9 mouse cellular contexts compared by ENCODE assay signal in genomic region chr17:34653746-34654285, GRCm38 (mm10). TPM values are rescaled to one million over a fixed set of nuclear protein-coding genes. Genes with fewer than 3 reads are reported as not detected.
DNase-seq lines count a peak whose midpoint lies in the region; ATAC-seq lines count a peak whose summit lies in the region.
"Had no signal": no experiment of that assay in that cellular context is flagged by ENCODE, and none has a peak within 500 bp of the region (broad histone marks: within the 10 kb centered on the region; RNA-seq: fewer than 3 reads in every experiment).

No protein-coding gene starts in this region.

- DNase-seq in forebrain, embryonic 14.5 days (ENCODE audit: low spot score), result peak; percentile 66
- DNase-seq in midbrain, embryonic 10.5 days (ENCODE audit: low spot score), result peak; percentile 53
- peak; percentile 59 to 80 for DNase-seq in adrenal gland, postnatal 36 days
- peak; percentile 57 for DNase-seq in forelimb bud, embryonic 11.5 days (ENCODE audit: low read depth, low spot score)
- DNase-seq in layer of hippocampus, adult 11-12 months (ENCODE audit: low spot score), result no peak

- H3K9ac ChIP-seq in forebrain, embryonic 14.5 days (ENCODE audit: low read length), result no peak overlapping the region
- H3K9ac ChIP-seq in forebrain, embryonic 13.5 days, result no peak overlapping the region
- H3K9ac ChIP-seq in midbrain, embryonic 13.5 days (replicated peaks), result no peak overlapping the region
- H3K9ac ChIP-seq: hindbrain, embryonic 15.5 days had no signal

- 0 out of 2 replicates have a peak, but pooled peaks have one; percentile 4 for ATAC-seq in forebrain, embryonic 14.5 days
- ATAC-seq in forebrain, embryonic 13.5 days, result no peak
- ATAC-seq in midbrain, embryonic 13.5 days, result no peak
- 0 out of 2 replicates have a peak, but pooled peaks have one; percentile 23 for ATAC-seq in megakaryocyte-erythroid progenitor cell, adult 5-6 weeks (replicated peaks; ENCODE audit: low FRiP score, low TSS enrichment, poor library complexity, severe bottlenecking)

- WGBS in forebrain, embryonic 14.5 days, result 62% methylated on average over 9 of the region's 9 CpGs
- WGBS in forebrain, embryonic 13.5 days, result 65% methylated on average over 9 of the region's 9 CpGs
- WGBS in midbrain, embryonic 10.5 days, result 65% methylated on average over 9 of the region's 9 CpGs
- WGBS in midbrain, embryonic 13.5 days, result 66% methylated on average over 9 of the region's 9 CpGs

- no peak overlapping the region for H3K27ac ChIP-seq in forebrain, embryonic 14.5 days (ENCODE audit: low read depth, low read length)
- no peak overlapping the region for H3K27ac ChIP-seq in forebrain, embryonic 13.5 days
- no peak overlapping the region for H3K27ac ChIP-seq in midbrain, embryonic 10.5 days (replicated peaks)
- H3K27ac ChIP-seq in midbrain, embryonic 13.5 days, result no peak overlapping the region
- H3K27ac ChIP-seq: hindbrain, embryonic 15.5 days had no signal

- no peak overlapping the region for H3K4me3 ChIP-seq in forebrain, embryonic 14.5 days (ENCODE audit: low read depth, low read length)
- H3K4me3 ChIP-seq in forebrain, embryonic 13.5 days, result no peak overlapping the region
- H3K4me3 ChIP-seq in midbrain, embryonic 10.5 days, result no peak overlapping the region
- no peak overlapping the region for H3K4me3 ChIP-seq in midbrain, embryonic 13.5 days (replicated peaks)
- H3K4me3 ChIP-seq: hindbrain, embryonic 15.5 days had no signal

- H3K9me3 ChIP-seq in forebrain, embryonic 14.5 days (replicated peaks; ENCODE audit: control insufficient read depth, low read length), result no peaks in the 10 kb centered on the region
- H3K9me3 ChIP-seq in forebrain, embryonic 13.5 days (replicated peaks), result no peaks in the 10 kb centered on the region
- no peaks in the 10 kb centered on the region for H3K9me3 ChIP-seq in midbrain, embryonic 10.5 days (replicated peaks)
- H3K9me3 ChIP-seq in midbrain, embryonic 13.5 days, result no peaks in the 10 kb centered on the region
- H3K9me3 ChIP-seq: hindbrain, embryonic 15.5 days had no signal

- peaks cover 63% of the 10 kb centered on the region for H3K36me3 ChIP-seq in forebrain, embryonic 14.5 days (ENCODE audit: control insufficient read depth, insufficient read depth, low read length)
- H3K36me3 ChIP-seq in forebrain, embryonic 13.5 days (ENCODE audit: poor library complexity, severe bottlenecking), result peaks cover 66% of the 10 kb centered on the region
- H3K36me3 ChIP-seq in midbrain, embryonic 10.5 days, result peaks cover 69% of the 10 kb centered on the region
- peaks cover 61% of the 10 kb centered on the region for H3K36me3 ChIP-seq in midbrain, embryonic 13.5 days

- no peaks in the 10 kb centered on the region for H3K27me3 ChIP-seq in forebrain, embryonic 14.5 days (replicated peaks; ENCODE audit: control insufficient read depth, insufficient read depth, low read length)
- peaks cover 1% of the 10 kb centered on the region; the same call in 1 of the 2 replicates for H3K27me3 ChIP-seq in forebrain, embryonic 13.5 days
- H3K27me3 ChIP-seq in midbrain, embryonic 10.5 days (ENCODE audit: low read depth, poor library complexity, severe bottlenecking), result peaks cover 3% of the 10 kb centered on the region; the same call in 1 of the 2 replicates
- H3K27me3 ChIP-seq in midbrain, embryonic 13.5 days, result no peaks in the 10 kb centered on the region
- H3K27me3 ChIP-seq: hindbrain, embryonic 15.5 days had no signal

- H3K4me2 ChIP-seq in forebrain, embryonic 14.5 days (ENCODE audit: low read length), result no peak overlapping the region
- no peak overlapping the region for H3K4me2 ChIP-seq in forebrain, embryonic 13.5 days
- no peak overlapping the region for H3K4me2 ChIP-seq in midbrain, embryonic 13.5 days (replicated peaks)
- H3K4me2 ChIP-seq: hindbrain, embryonic 15.5 days had no signal

- H3K4me1 ChIP-seq in forebrain, embryonic 14.5 days (ENCODE audit: control insufficient read depth, insufficient read depth, low read length), result no peaks in the 10 kb centered on the region
- H3K4me1 ChIP-seq in forebrain, embryonic 13.5 days, result no peaks in the 10 kb centered on the region; the same call in 1 of the 2 replicates
- H3K4me1 ChIP-seq in midbrain, embryonic 10.5 days, result peaks cover 34% of the 10 kb centered on the region
- no peaks in the 10 kb centered on the region; the same call in 1 of the 2 replicates for H3K4me1 ChIP-seq in midbrain, embryonic 13.5 days (replicated peaks)

RNA-seq across cellular contexts. Expression of gene Atf6b, which starts 6.9 kb away (rescaled TPM):
- polyA plus RNA-seq in forebrain, embryonic 14.5 days (2014; fragmentation: Nextera tagmentation; extraction: Ambion mirVana), result 75.0 and 90.9 TPM in 2 replicates
- polyA plus RNA-seq in forebrain, embryonic 13.5 days (2015; fragmentation: Nextera tagmentation; extraction: Ambion mirVana), result 95.9 and 105 TPM in 2 replicates
- 111 and 123 TPM in 2 replicates for polyA plus RNA-seq in midbrain, embryonic 10.5 days (2016; fragmentation: Nextera tagmentation; extraction: Ambion mirVana)
- 118 and 122 TPM in 2 replicates for polyA plus RNA-seq in midbrain, embryonic 13.5 days (2015; fragmentation: Nextera tagmentation; extraction: Ambion mirVana)
- 10 to 100 TPM; 45.7 to 58.8 TPM for total RNA-seq in adrenal gland, postnatal 36 days (2021)
- 20.6 and 31.3 TPM in 2 replicates for total RNA-seq in megakaryocyte-erythroid progenitor cell, adult 5-6 weeks (2014; fragmentation: Nextera tagmentation)
- total RNA-seq in megakaryocyte-erythroid progenitor cell, adult 5-6 weeks (2017), result 8.7 and 11.5 TPM in 2 replicates

RNA-seq across cellular contexts. Expression of gene Fkbpl, which starts 9.3 kb away (rescaled TPM):
- 12.6 and 14.9 TPM in 2 replicates for polyA plus RNA-seq in forebrain, embryonic 14.5 days (2014; fragmentation: Nextera tagmentation; extraction: Ambion mirVana)
- 14.7 and 16.1 TPM in 2 replicates for polyA plus RNA-seq in forebrain, embryonic 13.5 days (2015; fragmentation: Nextera tagmentation; extraction: Ambion mirVana)
- 16.8 and 18.9 TPM in 2 replicates for polyA plus RNA-seq in midbrain, embryonic 10.5 days (2016; fragmentation: Nextera tagmentation; extraction: Ambion mirVana)
- 17.0 and 18.9 TPM in 2 replicates for polyA plus RNA-seq in midbrain, embryonic 13.5 days (2015; fragmentation: Nextera tagmentation; extraction: Ambion mirVana)
- total RNA-seq in adrenal gland, postnatal 36 days (2021), result 10 to 100 TPM; 12.7 to 15.8 TPM
- total RNA-seq in megakaryocyte-erythroid progenitor cell, adult 5-6 weeks (2014; fragmentation: Nextera tagmentation), result 5.5 TPM in 2 replicates
- total RNA-seq in megakaryocyte-erythroid progenitor cell, adult 5-6 weeks (2017), result 14.7 and 26.2 TPM in 2 replicates

RNA-seq across cellular contexts. Expression of gene Tnxb, which starts 16.5 kb away (rescaled TPM):
- 0.04 and 0.10 TPM in 2 replicates for polyA plus RNA-seq in forebrain, embryonic 14.5 days (2014; fragmentation: Nextera tagmentation; extraction: Ambion mirVana)
- 0.01 and 0.05 TPM in 2 replicates for polyA plus RNA-seq in forebrain, embryonic 13.5 days (2015; fragmentation: Nextera tagmentation; extraction: Ambion mirVana)
- polyA plus RNA-seq in midbrain, embryonic 10.5 days (2016; fragmentation: Nextera tagmentation; extraction: Ambion mirVana), result not detected in 2 replicates
- 0.08 and 0.10 TPM in 2 replicates for polyA plus RNA-seq in midbrain, embryonic 13.5 days (2015; fragmentation: Nextera tagmentation; extraction: Ambion mirVana)
- 10 to 100 TPM; 26.9 to 34.3 TPM for total RNA-seq in adrenal gland, postnatal 36 days (2021)
- total RNA-seq in megakaryocyte-erythroid progenitor cell, adult 5-6 weeks (2014; fragmentation: Nextera tagmentation), result not detected in 2 replicates
- not detected in 2 replicates for total RNA-seq in megakaryocyte-erythroid progenitor cell, adult 5-6 weeks (2017)

RNA-seq across cellular contexts. Expression of gene Prrt1, which starts 24.5 kb away (rescaled TPM):
- polyA plus RNA-seq in forebrain, embryonic 14.5 days (2014; fragmentation: Nextera tagmentation; extraction: Ambion mirVana), result 5.0 and 5.5 TPM in 2 replicates
- polyA plus RNA-seq in forebrain, embryonic 13.5 days (2015; fragmentation: Nextera tagmentation; extraction: Ambion mirVana), result 2.8 and 6.0 TPM in 2 replicates
- 0.54 and 1.2 TPM in 2 replicates for polyA plus RNA-seq in midbrain, embryonic 10.5 days (2016; fragmentation: Nextera tagmentation; extraction: Ambion mirVana)
- 7.4 and 7.5 TPM in 2 replicates for polyA plus RNA-seq in midbrain, embryonic 13.5 days (2015; fragmentation: Nextera tagmentation; extraction: Ambion mirVana)
- 10 to 100 TPM in 1 of 2 experiments, 1 to 10 TPM in 1; 5.0 to 14.3 TPM for total RNA-seq in adrenal gland, postnatal 36 days (2021)
- total RNA-seq in megakaryocyte-erythroid progenitor cell, adult 5-6 weeks (2014; fragmentation: Nextera tagmentation), result 0.59 TPM in 1 of 2 replicates, not detected in the other
- total RNA-seq in megakaryocyte-erythroid progenitor cell, adult 5-6 weeks (2017), result 0.75 TPM in 1 of 2 replicates, not detected in the other

RNA-seq across cellular contexts. Expression of gene Ppt2, which starts 25.5 kb away (rescaled TPM):
- 23.8 and 24.6 TPM in 2 replicates for polyA plus RNA-seq in forebrain, embryonic 14.5 days (2014; fragmentation: Nextera tagmentation; extraction: Ambion mirVana)
- 15.9 and 19.7 TPM in 2 replicates for polyA plus RNA-seq in forebrain, embryonic 13.5 days (2015; fragmentation: Nextera tagmentation; extraction: Ambion mirVana)
- 22.5 and 23.6 TPM in 2 replicates for polyA plus RNA-seq in midbrain, embryonic 10.5 days (2016; fragmentation: Nextera tagmentation; extraction: Ambion mirVana)
- 22.3 and 23.3 TPM in 2 replicates for polyA plus RNA-seq in midbrain, embryonic 13.5 days (2015; fragmentation: Nextera tagmentation; extraction: Ambion mirVana)
- 10 to 100 TPM; 57.8 to 70.0 TPM for total RNA-seq in adrenal gland, postnatal 36 days (2021)
- 31.3 and 35.4 TPM in 2 replicates for total RNA-seq in megakaryocyte-erythroid progenitor cell, adult 5-6 weeks (2014; fragmentation: Nextera tagmentation)
- total RNA-seq in megakaryocyte-erythroid progenitor cell, adult 5-6 weeks (2017), result 10.4 and 17.0 TPM in 2 replicates

Comparison
In these comparisons a context has a peak if more than half of its experiments do, and no peak if none do; other contexts are left out.
1. ATAC-seq: peak in forebrain, embryonic 14.5 days (single experiment) and megakaryocyte-erythroid progenitor cell, adult 5-6 weeks (single experiment); none in forebrain, embryonic 13.5 days (single experiment) and midbrain, embryonic 13.5 days (single experiment).